Mouse (Mus musculus) embryonic facial prominence, embryonic 11.5 days (tissue): ENCODE results near the gene Hspa5. TPM values are rescaled to one million over a fixed set of nuclear protein-coding genes. Genes with fewer than 3 reads are reported as not detected.
"Not testable (repeated sequence)": the region's sequence is repeated elsewhere in the genome, so short reads cannot be mapped to it uniquely, and the experiment has no call there.

ENCODE experiments used
- ATAC-seq: fragments of 200-750 bp; cut with Nextera tagmentation; replicated peaks from 2 replicates; pipeline ENCODE4 v1.8.0; 2017; ENCODE audit warnings: low read depth; ENCODE audit not compliant: insufficient number of reproducible peaks, low FRiP score, low TSS enrichment
- DNase-seq: peaks from one replicate; pipeline ENCODE4 v3.0.0-alpha.2; 2015; ENCODE audit warnings: low spot score
- H3K27ac ChIP-seq: fragments of 300-500 bp; sonication (generic); replicated peaks from 2 replicates; pipeline ENCODE4 v1.5.1; 2014; ENCODE audit warnings: mild to moderate bottlenecking, low read depth, low read length, control low read depth
- H3K27me3 ChIP-seq: fragments of 300-500 bp; sonication (generic); 2 replicates; pipeline ENCODE4 v1.6.1; 2014; ENCODE audit warnings: mild to moderate bottlenecking, low read length, moderate library complexity, mixed read lengths; ENCODE audit not compliant: control insufficient read depth, insufficient read depth
- H3K36me3 ChIP-seq: fragments of 300-500 bp; sonication (generic); replicated peaks from 2 replicates; pipeline ENCODE4 v1.6.1; 2014; ENCODE audit warnings: low read depth, mild to moderate bottlenecking, low read length, moderate library complexity, mixed read lengths; ENCODE audit not compliant: control insufficient read depth, insufficient read depth
- H3K4me1 ChIP-seq: fragments of 300-500 bp; sonication (generic); 2 replicates; pipeline ENCODE4 v1.6.1; 2014; ENCODE audit warnings: low read length, mixed read lengths; ENCODE audit not compliant: control insufficient read depth, insufficient read depth
- H3K4me2 ChIP-seq: fragments of 300-500 bp; sonication (generic); 2 replicates; pipeline ENCODE4 v1.6.1; 2014; ENCODE audit warnings: low read depth, mild to moderate bottlenecking, control low read depth, low read length, moderate library complexity
- H3K4me3 ChIP-seq: fragments of 300-500 bp; sonication (generic); 2 replicates; pipeline ENCODE4 v1.5.1; 2014; ENCODE audit warnings: low read depth, low read length, control low read depth
- H3K9ac ChIP-seq: fragments of 300-500 bp; sonication (generic); replicated peaks from 2 replicates; pipeline ENCODE4 v1.6.1; 2014; ENCODE audit warnings: mild to moderate bottlenecking, control low read depth, low read length
- H3K9me3 ChIP-seq: fragments of 300-500 bp; sonication (generic); replicated peaks from 2 replicates; pipeline ENCODE4 v1.6.1; 2016; ENCODE audit warnings: mild to moderate bottlenecking, low read length, inconsistent platforms, mixed read lengths; ENCODE audit not compliant: control insufficient read depth
- WGBS: fragments of 180-500 bp; shearing (Covaris S2); extraction: QIAGEN DNeasy Blood & Tissue Kit; methylation state at CpG from one replicate; pipeline ENCODE4 v1.1.7; 2014; 5-methylcytosine and 5-hydroxymethylcytosine counted together
- polyA plus RNA-seq: library from polyadenylated mRNA; unstranded; fragments of >200 nt; fragmentation: Nextera tagmentation; extraction: Ambion mirVana; gene quantifications from 2 replicates; pipeline ENCODE4 v1.2.1, GENCODE M21; 2014

Gene Hspa5
- polyA plus RNA-seq, 1 experiment from 2014 or later = 1,118 TPM

DNA sequence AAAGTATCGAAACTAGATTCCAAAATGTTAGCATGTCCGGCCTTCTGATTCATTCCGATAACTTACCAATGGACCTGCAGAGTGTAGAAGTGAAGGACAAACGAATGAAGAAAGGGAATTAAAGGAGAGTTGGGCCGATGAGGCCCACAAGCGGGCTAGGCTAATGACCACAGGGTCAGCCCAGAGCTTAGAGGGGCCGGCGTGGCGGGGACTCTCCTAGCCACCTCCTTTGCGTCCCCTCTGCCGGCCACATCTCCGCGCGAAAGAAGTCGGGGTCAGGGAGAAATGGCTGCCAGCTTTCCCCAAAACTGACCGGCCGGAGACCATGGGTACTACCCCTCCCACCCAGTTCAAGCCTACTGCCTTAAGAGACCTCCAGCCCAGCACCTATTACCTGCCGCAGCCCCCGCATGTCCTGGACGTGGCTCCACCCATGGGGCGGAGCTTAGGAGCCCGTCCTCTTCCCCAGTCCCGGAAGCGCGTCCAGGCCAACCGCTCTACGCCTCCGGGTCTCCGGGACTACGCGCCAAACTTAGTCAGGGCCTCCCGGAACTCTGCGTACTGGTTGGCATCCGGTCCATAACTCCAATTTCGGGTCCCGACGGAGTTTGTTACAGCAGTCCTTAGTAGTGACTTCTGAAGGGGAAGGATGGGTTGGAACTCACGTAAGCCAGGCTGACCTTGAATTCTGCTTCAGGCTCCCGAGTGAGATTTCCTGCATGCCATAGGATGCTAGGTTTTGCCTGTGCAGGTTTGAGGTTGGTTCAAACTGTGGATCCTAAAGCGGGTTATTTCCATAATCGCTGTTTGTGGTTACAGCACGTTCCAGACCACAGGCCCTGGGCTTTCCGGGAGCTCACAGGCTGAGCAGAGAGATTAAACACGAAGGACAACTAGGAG lies 27.8 kb downstream of the Hspa5 start, which contains the start of gene Rabepk:
Rabepk (minus strand) TSS at position 556 of the 900 bp plus-strand sequence.
- Histone ChIP-seq H3K9me3 (no peaks in the 10 kb centered on the region), H3K27me3 (no peaks in the 10 kb centered on the region), H3K36me3 (no peaks in the 10 kb centered on the region), H3K4me1 (no peaks in the 10 kb centered on the region), H3K9ac (peak within 1 kb of the TSS; percentile 67), H3K27ac (peak within 1 kb of the TSS; percentile 20; the same call in 1 of the 2 replicates), H3K4me2 (peak within 1 kb of the TSS; percentile 67), H3K4me3 (peak within 1 kb of the TSS; percentile 66)
- ATAC-seq (peak; percentile 61), DNase-seq (peak; percentile 89)
- WGBS = 5% methylated on average over 44 of the region's 44 CpGs

DNA sequence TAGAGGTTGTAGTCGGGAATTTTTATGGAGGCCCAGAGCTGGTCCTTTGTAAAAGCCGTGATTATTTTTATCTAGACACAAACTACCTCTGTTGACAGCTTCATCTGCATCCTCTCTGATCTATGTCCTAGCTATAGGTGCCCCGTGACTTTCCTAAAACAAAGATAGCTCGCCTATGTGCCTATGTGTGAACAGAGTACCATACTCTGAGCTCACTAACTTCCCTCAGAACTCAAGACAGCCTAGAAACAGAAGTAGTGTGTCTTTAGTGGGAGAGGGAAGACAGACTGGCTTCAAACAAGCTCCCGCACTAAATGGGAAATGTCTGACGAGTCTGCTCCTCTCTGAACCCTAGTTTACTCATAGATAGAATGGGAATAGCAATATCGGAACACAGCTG lies 28.6 kb downstream of the Hspa5 start:
- no peaks in the 10 kb centered on the region for H3K4me1 ChIP-seq
- DNase-seq (no peak), ATAC-seq (no peak)
- no peak overlapping the region for H3K27ac ChIP-seq
- H3K9ac ChIP-seq = no peak overlapping the region
- H3K36me3 ChIP-seq = no peaks in the 10 kb centered on the region
- no peak overlapping the region for H3K4me2 ChIP-seq
- 82% methylated on average over 7 of the region's 7 CpGs for WGBS
- no peak overlapping the region for H3K4me3 ChIP-seq
- no peaks in the 10 kb centered on the region for H3K27me3 ChIP-seq
- H3K9me3 ChIP-seq = no peaks in the 10 kb centered on the region

DNA sequence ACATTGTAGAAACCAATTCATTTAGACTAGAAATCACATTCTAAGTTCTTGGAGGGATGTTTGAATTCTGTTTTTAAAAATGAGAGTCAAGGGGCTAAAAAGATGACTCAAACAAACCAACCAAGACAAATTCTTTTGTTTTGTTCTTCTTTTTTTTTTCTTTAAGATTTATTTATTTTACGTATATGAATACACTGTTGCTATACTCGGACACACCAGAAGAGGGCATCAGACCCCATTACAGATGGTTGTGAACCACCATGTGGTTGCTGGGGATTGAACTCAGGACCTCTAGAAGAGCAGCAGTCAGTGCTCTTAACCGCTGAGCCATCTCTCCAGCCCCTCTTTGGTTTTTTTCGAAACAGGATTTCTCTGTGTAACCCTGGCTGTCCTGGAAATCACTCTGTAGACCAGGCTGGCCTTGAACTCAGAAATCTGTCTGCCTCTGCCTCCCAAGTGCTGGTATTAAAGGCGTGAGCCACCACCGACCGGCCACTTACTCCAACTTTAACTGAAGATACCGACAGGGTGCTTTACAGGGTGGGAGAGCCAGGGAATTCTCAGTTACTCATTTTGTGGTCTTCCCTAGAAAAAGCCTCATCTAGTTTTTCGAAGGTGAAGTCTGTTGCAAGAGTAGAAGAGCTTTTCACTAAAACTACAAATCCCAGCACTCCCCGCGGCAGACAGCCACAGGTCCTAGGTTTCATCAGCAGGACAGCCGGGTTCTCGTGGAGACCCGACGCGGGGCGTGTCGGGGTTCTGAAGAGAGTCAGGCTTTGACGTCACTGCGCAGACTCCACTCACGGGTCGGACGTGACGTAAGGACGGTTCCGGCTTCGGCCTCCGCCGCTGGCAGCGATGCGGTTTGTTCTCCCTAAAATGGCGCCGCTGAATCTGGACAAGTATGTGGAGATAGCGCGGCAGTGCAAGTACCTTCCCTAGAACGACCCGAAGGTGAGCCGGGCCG lies 30.0 kb downstream of the Hspa5 start:
- peak; percentile 100 for DNase-seq
- Histone ChIP-seq H3K4me3 (peak overlapping the region; percentile 58), H3K4me1 (no peaks in the 10 kb centered on the region), H3K9ac (peak overlapping the region; percentile 76), H3K27ac (peak overlapping the region; percentile 65), H3K36me3 (no peaks in the 10 kb centered on the region), H3K9me3 (no peaks in the 10 kb centered on the region), H3K4me2 (peak overlapping the region; percentile 30; the same call in 1 of the 2 replicates), H3K27me3 (no peaks in the 10 kb centered on the region)
- 5% methylated on average over 39 of the region's 39 CpGs for WGBS
- ATAC-seq = peak; percentile 95

DNA sequence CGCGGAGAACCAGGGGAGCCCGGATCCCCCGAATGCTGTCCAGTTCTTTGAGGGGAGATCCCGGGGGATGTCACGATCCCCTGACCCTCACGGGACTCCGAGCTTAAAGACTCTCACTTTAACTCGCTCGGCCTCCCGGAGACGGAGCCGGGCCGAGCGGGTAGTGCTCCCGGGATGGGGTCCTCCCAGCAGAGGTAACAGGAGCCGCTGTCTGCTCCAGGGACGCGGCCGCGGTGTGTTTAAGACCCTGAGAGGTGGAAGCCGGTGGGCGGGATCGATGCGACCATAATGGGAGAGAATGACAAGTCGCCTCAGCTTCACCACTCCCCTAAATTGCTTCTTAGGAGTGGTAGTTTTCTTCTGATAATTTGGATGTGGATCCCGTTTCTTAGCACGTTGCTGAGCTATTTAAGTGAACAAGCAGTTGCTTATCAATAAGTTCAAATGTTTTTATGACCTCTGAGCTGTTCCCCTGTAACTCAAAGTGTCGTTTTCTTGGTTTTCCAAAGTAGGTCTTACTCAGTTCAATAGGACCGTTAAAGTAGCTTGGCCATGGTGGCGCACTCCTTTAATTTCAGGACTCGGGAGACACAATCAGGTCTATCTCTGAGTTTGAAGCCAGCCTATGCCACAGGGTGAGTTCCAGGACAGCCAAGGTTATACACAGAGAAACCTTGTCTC lies 30.9 kb downstream of the Hspa5 start:
- not testable (repeated sequence) for H3K4me1 ChIP-seq, H3K36me3 ChIP-seq, H3K27me3 ChIP-seq, H3K9me3 ChIP-seq
- H3K9ac ChIP-seq = peak overlapping the region; percentile 76
- ATAC-seq = peak; percentile 50
- peak overlapping the region; percentile 58 for H3K4me3 ChIP-seq
- peak; percentile 22 for DNase-seq
- H3K27ac ChIP-seq = peak overlapping the region; percentile 65
- under 1% methylated on average over 21 of the region's 32 CpGs for WGBS
- peak overlapping the region; percentile 53 for H3K4me2 ChIP-seq

DNA sequence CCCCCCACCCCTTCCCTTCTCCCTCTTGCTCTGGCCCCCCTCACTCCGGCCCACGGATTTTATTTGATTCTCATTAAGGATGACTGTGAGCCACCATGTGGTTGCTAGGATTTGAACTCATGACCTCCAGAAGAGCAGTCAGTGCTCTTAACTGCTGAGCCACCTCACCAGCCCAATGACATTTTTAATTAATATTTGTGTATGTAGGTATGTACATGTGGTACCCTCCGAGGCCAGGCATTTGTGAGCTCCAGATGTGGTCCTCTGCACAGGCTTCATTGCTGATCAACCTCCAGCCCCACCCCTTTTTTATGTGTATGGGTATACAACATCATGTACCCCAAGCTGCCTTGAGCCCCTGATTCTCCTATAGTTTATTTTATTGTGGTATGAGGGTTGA lies 32.0 kb downstream of the Hspa5 start:
- DNase-seq = no peak
- WGBS = 74% methylated on average over 3 of the region's 3 CpGs
- Histone ChIP-seq H3K4me1 (no peaks in the 10 kb centered on the region), H3K4me3 (0 out of 2 replicates have a peak overlapping the region, but pooled peaks have one; percentile 10), H3K27ac (no peak overlapping the region), H3K9ac (no peak overlapping the region), H3K4me2 (peak overlapping the region; percentile 7; the same call in 1 of the 2 replicates), H3K27me3 (no peaks in the 10 kb centered on the region), H3K9me3 (no peaks in the 10 kb centered on the region), H3K36me3 (no peaks in the 10 kb centered on the region)
- no peak for ATAC-seq

DNA sequence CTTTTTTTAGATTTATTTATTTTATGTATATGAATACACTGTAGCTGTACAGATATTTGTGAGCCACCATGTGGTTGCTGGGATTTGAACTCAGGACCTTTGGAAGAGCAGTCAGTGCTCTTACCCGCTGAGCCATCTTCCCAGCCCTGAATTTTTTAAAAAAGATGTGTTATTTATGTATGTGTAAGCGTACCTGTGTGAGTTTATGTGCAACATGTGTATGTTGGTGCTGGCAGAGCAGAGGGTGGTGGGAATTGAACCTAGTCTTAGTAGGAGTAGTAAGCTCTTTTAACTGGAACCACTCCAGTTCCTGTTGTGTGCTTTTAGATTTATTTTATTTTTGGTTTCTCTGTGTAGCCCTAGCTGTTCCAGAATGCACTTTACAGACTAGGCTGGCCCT lies 32.4 kb downstream of the Hspa5 start:
- no peaks in the 10 kb centered on the region for H3K27me3 ChIP-seq
- ATAC-seq = no peak
- 93% methylated on average over 2 of the region's 2 CpGs for WGBS
- no peaks in the 10 kb centered on the region for H3K36me3 ChIP-seq
- no peak overlapping the region for H3K4me3 ChIP-seq
- no peak for DNase-seq
- H3K9me3 ChIP-seq = no peaks in the 10 kb centered on the region
- no peaks in the 10 kb centered on the region for H3K4me1 ChIP-seq
- H3K9ac ChIP-seq = no peak overlapping the region
- H3K27ac ChIP-seq = no peak overlapping the region
- no peak overlapping the region for H3K4me2 ChIP-seq

DNA sequence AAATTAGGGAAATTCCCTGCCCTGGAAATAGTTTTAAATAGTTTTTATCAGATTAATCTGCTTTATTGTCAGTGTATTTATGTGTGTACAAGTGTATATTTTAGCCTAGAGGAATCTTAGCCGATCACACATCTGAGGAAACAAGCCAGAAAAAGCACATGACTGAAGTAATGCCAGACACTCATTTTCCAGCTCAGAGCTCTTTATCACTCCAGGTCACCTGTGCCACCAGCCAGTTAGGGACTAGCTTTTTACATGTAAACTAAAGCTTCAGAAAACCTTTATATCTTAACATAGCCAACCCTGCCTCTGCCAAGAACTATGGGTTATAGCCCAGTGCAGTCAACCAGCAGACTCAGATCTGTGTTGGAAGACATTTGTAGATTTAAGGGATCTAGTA lies 33.0 kb downstream of the Hspa5 start:
- Histone ChIP-seq H3K9ac (no peak overlapping the region), H3K4me2 (no peak overlapping the region), H3K9me3 (no peaks in the 10 kb centered on the region), H3K27me3 (no peaks in the 10 kb centered on the region), H3K27ac (no peak overlapping the region), H3K4me1 (no peaks in the 10 kb centered on the region), H3K36me3 (no peaks in the 10 kb centered on the region), H3K4me3 (no peak overlapping the region)
- WGBS = 92% methylated on average over 1 of the region's 1 CpGs
- ATAC-seq = no peak
- no peak for DNase-seq
